Mouse (Mus musculus): ENCODE results near the gene Pdzrn4. TPM values are rescaled to one million over a fixed set of nuclear protein-coding genes. Genes with fewer than 3 reads are reported as not detected.

The Pdzrn4 gene
- polyA plus RNA-seq, 1 experiment from 2014 or later: 3.0 TPM

DNA sequence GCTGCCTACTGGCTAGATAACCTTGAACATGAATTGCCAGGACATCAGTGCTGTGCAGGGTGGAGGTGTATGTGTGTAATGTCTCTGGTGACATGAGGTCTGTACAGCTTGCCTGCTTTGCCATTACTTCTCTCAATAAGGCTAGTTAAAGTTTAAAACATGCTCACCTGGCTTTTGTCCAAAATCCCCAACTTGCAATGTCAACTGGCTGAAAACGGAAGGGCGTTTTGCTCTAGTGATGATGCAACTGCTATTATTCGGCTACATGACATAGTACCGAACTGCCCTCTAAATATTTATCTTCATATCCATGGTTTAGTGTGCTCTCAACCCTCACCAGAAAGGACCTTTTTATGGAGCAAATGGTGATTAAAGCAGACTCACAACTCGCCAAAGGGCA is 161.9 kb downstream of the Pdzrn4 start:
- Histone ChIP-seq H3K4me3 (no peak overlapping the region), H3K36me3 (no peaks in the 10 kb centered on the region), H3K27ac (no peak overlapping the region), H3K9me3 (no peaks in the 10 kb centered on the region), H3K27me3 (no peaks in the 10 kb centered on the region), H3K9ac (no peak overlapping the region), H3K4me1 (peaks cover 11% of the 10 kb centered on the region; the same call in 1 of the 2 replicates), H3K4me2 (replicated peaks) (no peak overlapping the region)
- ATAC-seq (ENCODE audit: low FRiP score, low read depth): no peak
- 69% methylated on average over 5 of the region's 5 CpGs for WGBS

DNA sequence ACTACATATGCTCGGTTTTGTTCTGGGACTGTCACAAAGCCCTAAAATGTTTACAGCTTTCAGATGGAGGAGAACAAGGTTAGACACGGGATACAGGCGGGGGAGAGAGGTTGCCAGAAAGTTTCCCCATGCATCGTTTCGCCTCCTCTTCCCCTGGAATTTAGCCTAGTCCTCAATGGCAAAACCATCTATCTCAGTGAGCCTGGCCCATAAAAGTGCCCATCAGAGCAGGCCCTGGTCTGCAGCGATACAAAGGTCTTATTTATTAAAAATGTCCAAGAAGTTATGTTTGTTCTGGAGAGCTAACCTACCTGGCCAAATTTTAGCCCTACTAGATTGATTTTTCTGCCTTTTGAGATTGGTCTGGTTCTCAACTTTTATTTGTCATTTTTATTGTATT is 165.5 kb downstream of the Pdzrn4 start:
- Histone ChIP-seq H3K27me3 (no peaks in the 10 kb centered on the region), H3K36me3 (no peaks in the 10 kb centered on the region), H3K4me2 (replicated peaks) (no peak overlapping the region), H3K4me3 (no peak overlapping the region), H3K4me1 (peaks cover 11% of the 10 kb centered on the region; the same call in 1 of the 2 replicates), H3K9me3 (no peaks in the 10 kb centered on the region), H3K27ac (no peak overlapping the region), H3K9ac (no peak overlapping the region)
- no peak for ATAC-seq (ENCODE audit: low FRiP score, low read depth)
- 38% methylated on average over 6 of the region's 6 CpGs for WGBS

DNA sequence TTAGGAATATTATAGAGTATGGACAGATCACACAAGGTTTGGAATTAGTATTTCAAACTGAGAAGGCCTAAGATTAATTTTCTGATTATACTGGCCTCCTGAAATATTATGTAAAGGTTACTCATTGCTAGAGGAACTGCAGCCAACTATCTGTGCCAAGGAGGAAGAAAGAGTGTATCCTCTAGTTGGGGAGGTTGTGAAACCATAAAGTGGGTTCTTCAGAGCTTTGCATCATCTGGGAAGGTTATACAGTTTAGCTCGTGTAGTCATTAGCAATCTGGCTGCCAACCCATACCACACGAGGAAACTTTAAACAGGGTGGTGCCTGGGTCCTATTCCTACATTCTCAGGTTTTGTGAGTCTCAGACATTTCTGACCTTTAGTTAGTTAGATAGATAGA is 166.9 kb downstream of the Pdzrn4 start:
- WGBS: 68% methylated on average over 2 of the region's 2 CpGs
- Histone ChIP-seq H3K4me3 (no peak overlapping the region), H3K9me3 (no peaks in the 10 kb centered on the region), H3K9ac (no peak overlapping the region), H3K27ac (no peak overlapping the region), H3K36me3 (no peaks in the 10 kb centered on the region), H3K4me2 (replicated peaks) (no peak overlapping the region), H3K27me3 (no peaks in the 10 kb centered on the region), H3K4me1 (peaks cover 11% of the 10 kb centered on the region; the same call in 1 of the 2 replicates)
- ATAC-seq (ENCODE audit: low FRiP score, low read depth): no peak

DNA sequence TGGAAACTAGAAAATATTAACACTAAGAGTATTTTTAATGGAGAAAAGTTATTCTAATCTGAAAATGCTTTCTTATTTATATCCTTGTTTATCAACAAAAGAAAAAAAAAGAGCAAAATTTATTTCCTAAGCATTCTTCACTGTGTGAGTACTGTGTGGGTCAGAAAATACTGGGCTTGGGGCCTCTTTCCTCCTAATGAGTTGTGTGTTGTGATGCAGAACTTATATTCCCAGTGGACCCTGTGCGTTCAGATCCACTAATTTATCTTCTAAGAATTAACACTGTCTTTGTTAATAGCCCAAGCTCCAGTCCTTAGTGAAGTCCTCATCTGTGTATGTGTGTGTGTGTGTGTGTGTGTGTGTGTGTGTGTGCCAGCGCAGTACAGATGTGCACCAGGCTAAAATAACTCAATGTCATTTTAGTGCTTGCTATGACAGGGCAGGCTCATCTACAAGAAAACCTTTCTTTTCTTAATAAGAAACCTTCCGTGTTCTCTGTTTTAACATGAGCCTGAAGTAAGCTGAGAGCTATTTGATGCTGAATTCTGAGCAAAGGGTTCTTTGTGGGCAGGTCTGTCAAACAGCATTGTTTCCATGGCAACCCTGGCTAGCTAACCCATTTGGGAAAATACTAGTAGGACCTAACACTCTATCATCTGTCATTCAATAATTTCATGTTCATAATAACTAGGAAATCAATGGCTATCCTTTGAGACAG is 174.0 kb downstream of the Pdzrn4 start:
- ATAC-seq (ENCODE audit: low FRiP score, low read depth): peak; percentile 32; the same call in 1 of the 2 replicates
- H3K36me3 ChIP-seq: no peaks in the 10 kb centered on the region
- H3K9ac ChIP-seq: no peak overlapping the region
- H3K4me2 ChIP-seq (replicated peaks): no peak overlapping the region
- no peaks in the 10 kb centered on the region for H3K9me3 ChIP-seq
- H3K4me3 ChIP-seq: no peak overlapping the region
- H3K27ac ChIP-seq: no peak overlapping the region
- 0 out of 2 replicates have a peak, but pooled peaks cover 8% of the 10 kb centered on the region for H3K4me1 ChIP-seq
- no peaks in the 10 kb centered on the region for H3K27me3 ChIP-seq
- 76% methylated on average over 3 of the region's 3 CpGs for WGBS

DNA sequence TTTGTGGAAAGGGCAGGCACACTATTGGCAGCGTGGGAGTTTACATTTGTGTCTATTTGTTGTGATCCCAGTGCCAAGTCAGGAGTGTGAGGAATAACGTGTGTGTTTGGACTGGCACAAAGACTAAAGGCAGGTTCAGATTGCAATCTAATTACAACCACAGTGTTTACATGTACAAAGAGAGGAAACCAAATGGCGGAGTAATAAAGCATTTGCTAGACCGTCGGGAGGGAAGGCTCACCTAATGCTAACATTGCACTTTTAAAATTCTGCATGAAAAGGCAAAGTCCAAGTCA is 174.5 kb downstream of the Pdzrn4 start:
- H3K36me3 ChIP-seq: no peaks in the 10 kb centered on the region
- no peak overlapping the region for H3K4me2 ChIP-seq (replicated peaks)
- H3K9ac ChIP-seq: no peak overlapping the region
- H3K9me3 ChIP-seq: no peaks in the 10 kb centered on the region
- no peak overlapping the region for H3K27ac ChIP-seq
- H3K4me3 ChIP-seq: no peak overlapping the region
- no peaks in the 10 kb centered on the region for H3K27me3 ChIP-seq
- ATAC-seq (ENCODE audit: low FRiP score, low read depth): peak; percentile 15
- H3K4me1 ChIP-seq: 0 out of 2 replicates have a peak, but pooled peaks cover 8% of the 10 kb centered on the region
- 46% methylated on average over 5 of the region's 5 CpGs for WGBS

DNA sequence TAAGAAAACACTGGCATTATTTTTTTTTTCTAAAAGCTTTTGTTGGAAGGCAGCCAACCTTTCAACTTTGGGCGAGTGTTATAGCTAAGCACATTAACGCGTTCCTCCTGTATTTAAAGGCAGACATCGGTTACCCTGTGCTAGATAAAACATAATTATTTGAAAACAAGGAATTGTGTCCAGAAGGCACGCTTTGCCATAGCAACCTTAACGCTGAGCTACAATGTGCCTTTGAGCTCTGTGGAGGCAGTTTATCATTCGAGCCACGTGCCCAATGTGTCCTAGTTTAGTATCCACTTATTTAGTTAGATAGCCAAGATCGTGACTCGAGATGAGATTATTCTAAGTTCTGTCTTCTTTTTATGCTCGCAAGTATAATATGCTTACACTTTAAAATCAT is 180.8 kb downstream of the Pdzrn4 start:
- Histone ChIP-seq H3K27ac (no peak overlapping the region), H3K9me3 (no peaks in the 10 kb centered on the region), H3K4me2 (replicated peaks) (no peak overlapping the region), H3K9ac (no peak overlapping the region), H3K4me3 (no peak overlapping the region), H3K36me3 (no peaks in the 10 kb centered on the region), H3K27me3 (0 out of 2 replicates have a peak, but pooled peaks cover 3% of the 10 kb centered on the region), H3K4me1 (peaks cover 12% of the 10 kb centered on the region)
- ATAC-seq (ENCODE audit: low FRiP score, low read depth): no peak
- WGBS: 54% methylated on average over 11 of the region's 11 CpGs

DNA sequence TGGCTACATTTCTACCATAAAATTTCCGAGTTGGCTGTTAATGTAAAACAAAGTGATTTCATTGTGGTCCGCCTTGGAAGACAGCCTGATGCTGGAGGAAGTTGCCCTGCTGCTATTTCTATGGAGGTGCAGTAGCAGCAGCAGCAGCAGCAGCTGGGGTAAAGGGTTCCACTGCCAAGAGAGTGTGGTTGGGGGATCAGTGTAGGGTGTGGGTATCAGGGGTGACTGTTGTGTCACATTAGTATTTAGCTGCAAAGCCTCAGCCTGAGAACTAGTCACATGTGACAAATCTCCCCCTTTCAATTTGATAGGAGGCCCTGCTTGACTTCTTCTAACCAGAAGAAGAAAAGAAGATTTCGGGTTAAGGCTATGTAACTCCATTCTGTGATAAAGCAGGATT is 183.5 kb downstream of the Pdzrn4 start:
- no peaks in the 10 kb centered on the region for H3K9me3 ChIP-seq
- 0 out of 2 replicates have a peak, but pooled peaks cover 3% of the 10 kb centered on the region for H3K27me3 ChIP-seq
- H3K4me2 ChIP-seq (replicated peaks): no peak overlapping the region
- H3K4me3 ChIP-seq: no peak overlapping the region
- H3K27ac ChIP-seq: no peak overlapping the region
- H3K4me1 ChIP-seq: peaks cover 12% of the 10 kb centered on the region
- peak; percentile 67; the same call in 1 of the 2 replicates for ATAC-seq (ENCODE audit: low FRiP score, low read depth)
- no peak overlapping the region for H3K9ac ChIP-seq
- WGBS: 36% methylated on average over 3 of the region's 3 CpGs
- no peaks in the 10 kb centered on the region for H3K36me3 ChIP-seq

DNA sequence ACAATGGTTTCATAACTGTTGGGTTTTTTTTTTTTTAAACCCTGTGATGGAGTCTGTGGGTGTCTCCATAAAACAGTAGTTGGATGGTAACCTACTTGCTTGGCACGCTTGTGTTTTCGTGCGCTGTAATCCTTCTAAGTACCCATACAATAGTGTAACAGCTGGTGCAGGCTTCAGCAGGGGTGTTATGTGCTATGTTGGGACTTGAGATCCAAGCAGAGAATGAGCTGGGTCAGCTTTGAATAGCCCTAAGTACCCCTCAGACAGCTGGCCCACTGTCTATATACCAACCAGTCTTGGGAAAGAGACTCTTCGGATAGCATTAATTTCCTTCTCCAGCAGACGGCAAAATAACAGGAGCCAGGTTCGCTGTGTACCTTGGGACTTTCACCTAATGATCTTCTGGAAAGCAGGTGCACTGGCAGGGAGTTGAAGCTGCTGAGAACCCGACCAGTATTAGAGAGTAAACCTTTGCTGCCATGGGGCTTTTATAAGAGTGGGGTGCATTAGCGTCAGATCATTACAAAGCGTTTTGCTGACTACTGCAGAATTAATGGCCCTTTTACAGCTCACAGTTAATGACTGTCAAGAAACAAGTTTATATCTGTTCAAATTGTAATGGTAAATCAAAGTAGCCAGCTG is 184.2 kb downstream of the Pdzrn4 start:
- Histone ChIP-seq H3K4me1 (peaks cover 12% of the 10 kb centered on the region), H3K9me3 (no peaks in the 10 kb centered on the region), H3K4me3 (no peak overlapping the region), H3K27ac (no peak overlapping the region), H3K27me3 (0 out of 2 replicates have a peak, but pooled peaks cover 3% of the 10 kb centered on the region), H3K36me3 (no peaks in the 10 kb centered on the region), H3K9ac (no peak overlapping the region), H3K4me2 (replicated peaks) (0 out of 2 replicates have a peak overlapping the region, but pooled peaks have one; percentile 11)
- peak; percentile 32; the same call in 1 of the 2 replicates for ATAC-seq (ENCODE audit: low FRiP score, low read depth)
- WGBS: 30% methylated on average over 9 of the region's 9 CpGs

DNA sequence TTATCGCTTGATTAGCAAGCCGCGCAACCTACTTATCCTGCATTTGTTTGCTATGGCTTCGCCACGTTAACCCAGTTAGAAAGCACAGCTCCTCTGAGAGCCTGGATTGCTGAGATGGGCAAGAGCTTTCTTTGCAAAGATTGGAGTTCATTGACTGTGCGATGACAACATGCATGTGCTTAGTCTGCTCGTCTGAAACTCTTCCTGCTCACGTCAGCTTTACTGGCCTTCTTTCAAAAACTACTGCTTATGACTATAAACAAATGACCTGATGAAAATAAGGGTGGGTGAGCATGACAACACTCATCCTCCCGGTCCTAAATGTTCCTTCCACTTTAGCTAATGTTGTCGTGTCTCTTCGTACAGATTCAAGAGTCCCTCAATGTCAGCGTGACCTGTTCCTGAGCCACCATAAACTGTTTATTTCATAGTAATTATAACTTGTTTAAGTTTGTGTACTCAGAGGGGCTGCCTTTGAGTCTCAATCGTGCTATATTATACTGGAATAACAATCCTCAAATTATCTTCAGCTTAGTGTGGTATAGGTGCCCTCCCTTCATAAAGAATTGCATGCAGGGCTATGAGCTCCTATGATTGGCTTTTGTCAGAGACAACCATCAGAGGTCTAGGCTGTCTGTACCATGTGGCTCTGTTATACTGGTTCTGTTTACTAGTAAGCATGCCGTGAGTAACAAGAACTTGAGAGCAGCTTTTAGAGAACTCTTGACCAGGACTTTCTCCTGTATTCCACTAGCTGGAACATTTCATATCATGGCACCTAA is 187.9 kb downstream of the Pdzrn4 start:
- 86% methylated on average over 14 of the region's 14 CpGs for WGBS
- no peak for ATAC-seq (ENCODE audit: low FRiP score, low read depth)
- H3K4me2 ChIP-seq (replicated peaks): no peak overlapping the region

DNA sequence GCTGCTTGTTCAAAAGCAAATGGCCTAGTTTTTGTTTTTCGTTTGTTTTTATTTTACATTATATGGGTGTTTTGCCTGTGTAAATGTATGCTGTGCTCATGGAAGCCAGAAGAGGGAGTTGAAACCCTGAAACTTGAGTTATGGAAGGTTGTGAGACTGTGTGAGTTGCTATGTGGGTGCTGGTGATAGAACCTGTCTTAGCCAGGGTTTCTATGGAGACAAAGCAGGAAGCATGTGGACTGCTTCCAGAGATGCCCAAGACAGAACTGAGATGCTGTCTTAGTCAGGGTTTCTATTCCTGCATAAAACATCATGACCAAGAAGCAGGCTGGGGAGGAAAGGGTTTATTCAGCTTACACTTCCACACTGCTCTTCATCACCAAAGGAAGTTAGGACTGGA is 190.8 kb downstream of the Pdzrn4 start:
- Histone ChIP-seq H3K4me1 (peaks cover 6% of the 10 kb centered on the region), H3K4me2 (replicated peaks) (no peak overlapping the region), H3K9me3 (no peaks in the 10 kb centered on the region), H3K9ac (no peak overlapping the region), H3K27me3 (0 out of 2 replicates have a peak, but pooled peaks cover 2% of the 10 kb centered on the region), H3K27ac (no peak overlapping the region), H3K4me3 (no peak overlapping the region), H3K36me3 (no peaks in the 10 kb centered on the region)
- 81% methylated on average over 1 of the region's 1 CpGs for WGBS
- no peak for ATAC-seq (ENCODE audit: low FRiP score, low read depth)

More for the DNA sequence above, 187.9 kb downstream of the Pdzrn4 start:
- H3K9me3 ChIP-seq: no peaks in the 10 kb centered on the region
- H3K4me3 ChIP-seq: no peak overlapping the region
- H3K36me3 ChIP-seq: no peaks in the 10 kb centered on the region
- H3K9ac ChIP-seq: no peak overlapping the region
- 0 out of 2 replicates have a peak, but pooled peaks cover 2% of the 10 kb centered on the region for H3K27me3 ChIP-seq
- peaks cover 12% of the 10 kb centered on the region for H3K4me1 ChIP-seq
- H3K27ac ChIP-seq: no peak overlapping the region

DNA sequence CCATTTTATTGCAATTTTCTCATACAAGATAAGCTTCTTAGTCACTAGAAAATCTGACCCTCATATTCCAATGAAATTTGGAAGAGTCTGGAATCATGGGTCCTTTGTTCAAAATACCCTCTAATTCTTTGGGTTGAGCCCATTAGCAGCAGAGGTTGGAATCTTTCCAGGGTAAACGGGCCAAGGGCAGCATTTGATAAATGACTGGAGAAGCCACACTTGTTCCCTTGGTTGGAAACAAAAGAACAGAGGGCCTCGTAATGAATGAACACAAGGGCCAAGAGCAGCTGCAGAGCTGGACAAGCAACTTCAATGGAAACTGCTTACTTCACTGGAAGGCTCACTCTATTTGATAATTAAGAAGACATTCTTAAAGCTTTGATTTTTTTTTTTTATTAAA is 198.0 kb downstream of the Pdzrn4 start:
- Histone ChIP-seq H3K4me2 (replicated peaks) (no peak overlapping the region), H3K9ac (no peak overlapping the region), H3K36me3 (no peaks in the 10 kb centered on the region), H3K27me3 (peaks cover 4% of the 10 kb centered on the region; the same call in 1 of the 2 replicates), H3K9me3 (no peaks in the 10 kb centered on the region), H3K27ac (no peak overlapping the region), H3K4me1 (peaks cover 27% of the 10 kb centered on the region), H3K4me3 (no peak overlapping the region)
- ATAC-seq (ENCODE audit: low FRiP score, low read depth): no peak
- 46% methylated on average over 2 of the region's 2 CpGs for WGBS

All from limb, embryonic 13.5 days (tissue).